Mouse (Mus musculus) ovary, adult 10 weeks (tissue): Measurements from ENCODE around the gene Sprr2k. TPM values are rescaled to one million over a fixed set of nuclear protein-coding genes. Genes with fewer than 3 reads are reported as not detected.

ENCODE experiments used
- polyA plus RNA-seq: library from polyadenylated mRNA; stranded (reverse); fragments of 350-450 nt; fragmentation: Illumina TruSeq; extraction: RNeasy Lipid Tissue Mini Kit (QIAGEN cat#74804); gene quantifications from one replicate; pipeline ENCODE4 v1.2.3, GENCODE M21; 2014

Gene Sprr2k
- polyA plus RNA-seq: not detected

DNA sequence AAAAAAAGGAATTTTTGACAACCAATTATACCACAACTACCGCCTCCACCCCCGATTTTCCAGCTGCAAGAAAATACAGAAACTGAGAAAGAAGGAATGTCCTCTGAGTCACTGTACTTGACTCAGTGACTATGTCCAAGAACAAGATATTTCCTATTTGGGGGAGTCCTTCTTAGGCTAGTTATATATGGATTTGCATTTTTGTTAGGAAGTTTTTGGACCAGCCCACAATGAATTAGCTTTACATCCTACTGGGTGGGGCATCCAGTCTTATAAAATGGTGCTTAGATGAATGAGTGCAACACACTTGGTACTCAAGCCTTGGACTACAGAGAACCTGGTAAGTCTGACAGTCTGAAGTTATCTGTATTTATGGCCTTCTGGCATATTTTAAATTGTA is at the start of gene Sprr2k:
TSS of gene Sprr2k (plus strand) at position 301 of the 400 bp plus-strand sequence.

GRCm38 (mm10) chr3:92385385-92385784 is 47.0 kb upstream of the Sprr2k start, which contains the start of gene Sprr2h:
TSS of gene Sprr2h (plus strand) at chr3:92385685.

DNA sequence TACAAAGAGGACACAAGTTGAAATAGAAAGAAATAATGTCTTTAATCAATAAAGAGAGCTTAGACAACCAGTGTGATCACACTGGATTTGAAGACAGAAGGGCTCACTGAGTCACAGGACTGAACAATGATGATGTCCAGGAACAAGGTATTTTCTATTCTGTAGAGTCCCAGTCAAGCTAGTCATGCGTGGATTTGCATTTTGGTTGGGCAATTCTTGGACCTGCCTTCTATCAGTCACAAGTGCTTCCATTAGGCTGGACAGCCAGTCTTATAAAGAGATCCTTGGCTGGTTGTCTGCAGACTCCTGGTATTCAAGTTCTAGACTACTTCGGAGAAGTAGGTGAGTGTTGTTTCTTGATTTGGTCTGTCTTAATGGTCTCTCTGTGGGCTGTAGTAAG is 24.7 kb upstream of the Sprr2k start, which contains the start of gene Sprr2i:
TSS of gene Sprr2i (plus strand) at position 301 of the 400 bp plus-strand sequence.

DNA sequence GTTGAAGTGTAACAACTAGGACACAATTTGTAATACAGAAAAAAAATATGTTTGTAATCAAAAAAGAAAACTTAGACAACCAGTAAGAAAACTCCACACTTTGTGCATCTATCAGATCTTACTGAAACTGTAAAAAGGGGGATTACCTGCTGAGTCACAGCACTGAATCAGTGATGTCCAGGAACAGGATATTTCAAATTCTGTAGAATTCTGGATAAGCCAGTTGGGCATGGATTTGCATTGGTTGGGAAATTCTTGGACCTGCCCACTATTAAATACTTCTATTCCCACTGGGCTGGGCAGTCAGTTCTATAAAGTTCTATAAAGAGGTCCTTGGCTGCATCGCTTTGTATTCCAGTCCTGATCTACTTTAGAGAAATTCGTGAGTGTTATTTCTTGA is 14.6 kb upstream of the Sprr2k start, which contains the start of gene Sprr2j-ps:
TSS of gene Sprr2j-ps (plus strand) at position 301 of the 400 bp plus-strand sequence.

GRCm38 (mm10) chr3:92429323-92429722 is 3.1 kb upstream of the Sprr2k start, which contains the start of gene Gm9774:
TSS of gene Gm9774 (minus strand) at chr3:92429423.

GRCm38 (mm10) chr3:92438689-92439088 is 6.3 kb downstream of the Sprr2k start, which contains the start of gene Sprr1b:
TSS of gene Sprr1b (minus strand) at chr3:92438789.

GRCm38 (mm10) chr3:92458620-92459019 is 26.2 kb downstream of the Sprr2k start, which contains the start of gene Sprr3:
TSS of gene Sprr3 (minus strand) at chr3:92458720.

Other genes with a start within 250 kb of the Sprr2k start
- gene Sprr2a1, start 216.8 kb upstream of the Sprr2k start, polyA plus RNA-seq: not detected
- gene Sprr2a2, start 216.7 kb upstream of the Sprr2k start, polyA plus RNA-seq: 0.20 TPM
- not detected for gene Sprr2a3, start 147.2 kb upstream of the Sprr2k start, polyA plus RNA-seq
- not detected for gene Sprr2b, start 116.0 kb upstream of the Sprr2k start, polyA plus RNA-seq
- gene Sprr2d, start 93.4 kb upstream of the Sprr2k start, polyA plus RNA-seq: not detected
- gene Sprr2e, start 80.4 kb upstream of the Sprr2k start, polyA plus RNA-seq: not detected
- not detected for gene Sprr2f, start 67.4 kb upstream of the Sprr2k start, polyA plus RNA-seq
- gene Sprr2h, start 46.9 kb upstream of the Sprr2k start, polyA plus RNA-seq: not detected
- gene Sprr2i, start 24.6 kb upstream of the Sprr2k start, polyA plus RNA-seq: not detected
- not detected for gene Sprr2j-ps, start 14.5 kb upstream of the Sprr2k start, polyA plus RNA-seq
- 5.8 TPM for gene Gm9774, start 3.2 kb upstream of the Sprr2k start, polyA plus RNA-seq
- not detected for gene Sprr1b, start 6.2 kb downstream of the Sprr2k start, polyA plus RNA-seq
- gene Sprr3, start 26.1 kb downstream of the Sprr2k start, polyA plus RNA-seq: not detected
- gene Sprr1a, start 53.3 kb downstream of the Sprr2k start, polyA plus RNA-seq: not detected
- not detected for gene Sprr4, start 67.9 kb downstream of the Sprr2k start, polyA plus RNA-seq
- not detected for gene 2310046K23Rik, start 101.9 kb downstream of the Sprr2k start, polyA plus RNA-seq
- gene Ivl, start 141.2 kb downstream of the Sprr2k start, polyA plus RNA-seq: not detected
- not detected for gene Smcp, start 156.4 kb downstream of the Sprr2k start, polyA plus RNA-seq
- not detected for gene 2210017I01Rik, start 174.9 kb downstream of the Sprr2k start, polyA plus RNA-seq
- gene Lce6a, start 189.1 kb downstream of the Sprr2k start, polyA plus RNA-seq: not detected
- gene Lce1a1, start 215.7 kb downstream of the Sprr2k start, polyA plus RNA-seq: not detected
- gene Lce1b, start 224.3 kb downstream of the Sprr2k start, polyA plus RNA-seq: not detected
- not detected for gene Lce1a2, start 237.7 kb downstream of the Sprr2k start, polyA plus RNA-seq
- gene Lce1c, start 246.7 kb downstream of the Sprr2k start, polyA plus RNA-seq: not detected